Mouse (Mus musculus): Measurements from ENCODE around the gene Mvk. TPM values are rescaled to one million over a fixed set of nuclear protein-coding genes. Genes with fewer than 3 reads are reported as not detected.

The Mvk gene
- total and polyA plus RNA-seq, 3 experiments: 33.5 to 37.7 TPM; not detected in 1

DNA sequence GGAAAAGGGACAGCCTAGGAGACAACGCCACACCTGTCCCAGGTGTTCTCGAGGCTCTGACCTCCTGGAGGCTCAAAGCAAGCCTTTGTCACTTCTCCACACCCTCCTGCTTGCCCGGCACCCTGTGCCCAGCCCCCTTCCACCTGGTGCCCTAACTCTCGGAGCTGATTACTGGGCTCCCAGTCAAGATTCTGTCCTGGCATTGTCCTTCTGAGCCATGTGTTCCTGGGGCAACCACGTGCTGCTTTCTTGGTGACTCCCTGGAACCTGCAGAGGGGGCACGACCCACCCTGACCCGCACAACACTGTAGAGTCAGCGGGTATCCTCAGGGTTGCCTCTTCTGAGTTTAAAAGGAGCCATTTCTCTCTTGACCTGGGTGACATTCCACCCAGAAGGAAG, 9.7 kb upstream of the Mvk start:
- H3K27me3 ChIP-seq (ENCODE audit: control insufficient read depth in 1 of 2, insufficient read depth in 2 of 2, low read length in 2 of 2): no peaks in the 10 kb centered on the region
- no peak overlapping the region for H3K4me3 ChIP-seq (ENCODE audit: control insufficient read depth in 1 of 2, insufficient read depth in 1 of 2, low read depth in 2 of 2, low read length in 2 of 2)
- no peaks in the 10 kb centered on the region for H3K79me2 ChIP-seq (ENCODE audit: control insufficient read depth, insufficient read depth, low read length, poor library complexity)
- no peaks in the 10 kb centered on the region for H3K36me3 ChIP-seq (ENCODE audit: control insufficient read depth in 1 of 2, insufficient read depth in 2 of 2, low read length in 2 of 2)
- H3K9me3 ChIP-seq (replicated peaks; ENCODE audit: insufficient read depth, low read length): no peaks in the 10 kb centered on the region
- H3K9ac ChIP-seq (ENCODE audit: control insufficient read depth, low read depth, low read length, poor library complexity, severe bottlenecking): no peak overlapping the region
- TF ChIP-seq SIN3A (IDR thresholded peaks at IDR 0.05; ENCODE audit: low read length) (no peak), TAL1 (IDR thresholded peaks at IDR 0.05; ENCODE audit: low read length) (no peak), NRF1 (IDR thresholded peaks at IDR 0.05; ENCODE audit: insufficient read depth, low read depth, low read length, poor library complexity, severe bottlenecking) (no peak), CHD1 (IDR thresholded peaks at IDR 0.05; ENCODE audit: low read depth, low read length) (no peak)
- H3K4me1 ChIP-seq (ENCODE audit: control insufficient read depth in 1 of 2, insufficient read depth in 2 of 2, low read length in 2 of 2): no peaks in the 10 kb centered on the region
- no peak for DNase-seq (ENCODE audit: low read depth, low spot score)
- H3K27ac ChIP-seq (ENCODE audit: control insufficient read depth, low read depth, low read length): no peak overlapping the region

- DNase-seq (ENCODE audit: low read depth, low spot score): no peak
- no peaks in the 10 kb centered on the region for H3K9me3 ChIP-seq (replicated peaks; ENCODE audit: insufficient read depth, low read length)
- H3K4me1 ChIP-seq (ENCODE audit: control insufficient read depth in 1 of 2, insufficient read depth in 2 of 2, low read length in 2 of 2): no peaks in the 10 kb centered on the region
- no peak for TF ChIP-seq MEF2A (IDR thresholded peaks at IDR 0.05; ENCODE audit: extremely low read depth, insufficient replicate concordance, low read depth, low read length, poor library complexity, severe bottlenecking)
- TF ChIP-seq USF1 (IDR thresholded peaks at IDR 0.05; ENCODE audit: low read depth, low read length): no peak
- no peak for TF ChIP-seq UBTF (IDR thresholded peaks at IDR 0.05; ENCODE audit: borderline replicate concordance, insufficient read depth, low read depth, low read length)
- no peak for TF ChIP-seq TCF12 (IDR thresholded peaks at IDR 0.05; ENCODE audit: low read depth, low read length)
- no peak for TF ChIP-seq USF2 (IDR thresholded peaks at IDR 0.05; ENCODE audit: borderline replicate concordance in 1 of 2, insufficient read depth in 1 of 2, low read depth in 1 of 2, low read length in 2 of 2)
- TF ChIP-seq TAL1 (IDR thresholded peaks at IDR 0.05; ENCODE audit: low read length): no peak
- TF ChIP-seq MYB (IDR thresholded peaks at IDR 0.05; ENCODE audit: low read depth, low read length): no peak
- no peak for TF ChIP-seq MAZ (IDR thresholded peaks at IDR 0.05; ENCODE audit: low read depth, low read length)
- TF ChIP-seq ZMIZ1 (IDR thresholded peaks at IDR 0.05; ENCODE audit: low read depth, low read length): no peak
- H3K9ac ChIP-seq (ENCODE audit: control insufficient read depth, low read depth, low read length, poor library complexity, severe bottlenecking): no peak overlapping the region
- no peaks in the 10 kb centered on the region for H3K79me2 ChIP-seq (ENCODE audit: control insufficient read depth, insufficient read depth, low read length, poor library complexity)
- no peaks in the 10 kb centered on the region for H3K36me3 ChIP-seq (ENCODE audit: control insufficient read depth in 1 of 2, insufficient read depth in 2 of 2, low read length in 2 of 2)
- H3K27me3 ChIP-seq (ENCODE audit: control insufficient read depth in 1 of 2, insufficient read depth in 2 of 2, low read length in 2 of 2): no peaks in the 10 kb centered on the region
- no peak overlapping the region for H3K27ac ChIP-seq (ENCODE audit: control insufficient read depth, low read depth, low read length)
- no peak overlapping the region for H3K4me3 ChIP-seq (ENCODE audit: control insufficient read depth in 1 of 2, insufficient read depth in 1 of 2, low read depth in 2 of 2, low read length in 2 of 2)
Observed at GRCm38 (mm10) chr5:114435588-114435987, 8.5 kb upstream of the Mvk start.

- Histone ChIP-seq H3K9ac (ENCODE audit: control insufficient read depth, low read depth, low read length, poor library complexity, severe bottlenecking) (peak overlapping the region; percentile 84), H3K36me3 (ENCODE audit: control insufficient read depth in 1 of 2, insufficient read depth in 2 of 2, low read length in 2 of 2) (peaks cover 0 to 2% of the 10 kb centered on the region in 2 experiments; a peak in 1 of 4 replicates), H3K79me2 (ENCODE audit: control insufficient read depth, insufficient read depth, low read length, poor library complexity) (no peaks in the 10 kb centered on the region; the same call in 1 of the 2 replicates), H3K4me1 (ENCODE audit: control insufficient read depth in 1 of 2, insufficient read depth in 2 of 2, low read length in 2 of 2) (peaks cover 0 to 2% of the 10 kb centered on the region in 2 experiments; a peak in 2 of 4 replicates), H3K27me3 (ENCODE audit: control insufficient read depth in 1 of 2, insufficient read depth in 2 of 2, low read length in 2 of 2) (no peaks in the 10 kb centered on the region), H3K4me3 (ENCODE audit: control insufficient read depth in 1 of 2, insufficient read depth in 1 of 2, low read depth in 2 of 2, low read length in 2 of 2) (peak overlapping the region; percentile 78 to 81), H3K27ac (ENCODE audit: control insufficient read depth, low read depth, low read length) (0 out of 2 replicates have a peak overlapping the region, but pooled peaks have one; percentile 4), H3K9me3 (replicated peaks; ENCODE audit: insufficient read depth, low read length) (no peaks in the 10 kb centered on the region)
- no peak for DNase-seq (ENCODE audit: low read depth, low spot score)
- TF ChIP-seq UBTF (IDR thresholded peaks at IDR 0.05; ENCODE audit: borderline replicate concordance, insufficient read depth, low read depth, low read length): no peak
- TF ChIP-seq POLR2A (IDR thresholded peaks at IDR 0.05; ENCODE audit: control insufficient read depth in 1 of 2, insufficient read depth in 1 of 2, low read depth in 1 of 2, low read length in 2 of 2, poor library complexity in 1 of 2): peak in 1 of 2 experiments; percentile 80; a peak in 2 of 4 replicates
- peak; percentile 67; the same call in 1 of the 2 replicates for TF ChIP-seq SIN3A (IDR thresholded peaks at IDR 0.05; ENCODE audit: low read length)
- peak; percentile 83; the same call in 1 of the 2 replicates for TF ChIP-seq NELFE (IDR thresholded peaks at IDR 0.05; ENCODE audit: low read depth, low read length)
- TF ChIP-seq MXI1 (IDR thresholded peaks at IDR 0.05; ENCODE audit: low read depth, low read length): 0 out of 2 replicates have a peak, but pooled peaks have one; percentile 29
Observed at GRCm38 (mm10) chr5:114444368-114444692, 261 bp downstream of the Mvk start.

Measured in MEL (cell line).